Comparison of ENCODE assay signal across 35 mouse cellular contexts in the genomic region with DNA sequence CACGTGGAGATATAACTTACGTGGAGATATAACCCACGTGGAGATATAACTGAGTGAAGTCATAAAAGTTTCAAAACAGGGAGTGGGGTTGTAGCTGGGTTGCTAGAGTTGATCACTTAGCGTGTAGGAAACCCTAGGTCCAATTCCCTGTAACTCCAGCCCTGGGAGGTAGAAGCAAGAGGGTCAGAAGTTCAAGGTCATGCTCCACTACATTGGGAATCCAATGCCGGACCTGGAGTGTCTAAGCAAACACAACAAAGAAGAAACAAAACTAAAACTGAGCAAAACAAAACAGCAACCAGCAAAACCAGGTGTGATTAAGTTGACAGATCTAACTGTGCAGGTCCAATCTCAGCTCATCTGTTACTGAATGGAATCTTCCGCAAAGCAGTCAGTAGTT. TPM values are rescaled to one million over a fixed set of nuclear protein-coding genes. Genes with fewer than 3 reads are reported as not detected.
"Had no signal": no experiment of that assay in that cellular context is flagged by ENCODE, and none has a peak within 500 bp of the region (broad histone marks: within the 10 kb centered on the region; RNA-seq: fewer than 3 reads in every experiment).

No protein-coding gene starts in this region.

- H3K27me3 ChIP-seq: heart, embryonic 13.5 days; heart, embryonic 15.5 days; hindbrain, embryonic 13.5 days; intestine, embryonic 15.5 days; limb, embryonic 13.5 days; limb, embryonic 15.5 days; liver, embryonic 12.5 days had no signal

- H3K9me3 ChIP-seq: heart, embryonic 13.5 days; heart, embryonic 15.5 days; hindbrain, embryonic 13.5 days; intestine, embryonic 15.5 days; limb, embryonic 13.5 days; limb, embryonic 15.5 days; liver, embryonic 12.5 days had no signal

- ATAC-seq: hindbrain, embryonic 16.5 days; inflammation-experienced regulatory T-cells, adult 6 months; intestine, embryonic 15.5 days; intestine, postnatal 0 days; liver, embryonic 12.5 days had no signal

- H3K36me3 ChIP-seq: heart, embryonic 13.5 days; heart, embryonic 15.5 days; hindbrain, embryonic 13.5 days; intestine, embryonic 15.5 days; limb, embryonic 13.5 days; limb, embryonic 15.5 days; liver, embryonic 12.5 days had no signal

- H3K27ac ChIP-seq: gastrocnemius, adult 2 months; heart, adult 2 months; heart, embryonic 13.5 days; heart, embryonic 15.5 days; hindbrain, embryonic 13.5 days; intestine, embryonic 15.5 days; layer of hippocampus, adult 2 months; limb, embryonic 13.5 days; limb, embryonic 15.5 days; liver, embryonic 12.5 days had no signal

- DNase-seq: gastrocnemius, adult 2 months; gastrocnemius, postnatal 14 days; gastrocnemius, postnatal 36 days; heart, adult 2 months; heart, postnatal 14 days; heart, postnatal 36 days; kidney, adult 18-20 months; kidney, adult 8-10 months; kidney, postnatal 10 days; kidney, postnatal 25 days; kidney, postnatal 4 days; layer of hippocampus, postnatal 36 days; left cerebral cortex, postnatal 4 days had no signal

- H3K9ac ChIP-seq: heart, embryonic 13.5 days; heart, embryonic 15.5 days; hindbrain, embryonic 13.5 days; intestine, embryonic 15.5 days; limb, embryonic 13.5 days; limb, embryonic 15.5 days; liver, embryonic 12.5 days had no signal

- H3K4me3 ChIP-seq: gastrocnemius, adult 2 months; heart, adult 2 months; heart, embryonic 13.5 days; heart, embryonic 15.5 days; hindbrain, embryonic 13.5 days; intestine, embryonic 15.5 days; layer of hippocampus, adult 2 months; limb, embryonic 13.5 days; limb, embryonic 15.5 days; liver, embryonic 12.5 days had no signal

RNA-seq across cellular contexts. Expression of a gene that starts 15.8 kb away (rescaled TPM):
- total RNA-seq: heart, adult 2 months; heart, postnatal 14 days; heart, postnatal 36 days; hematopoietic stem cell, adult 5-6 weeks; layer of hippocampus, adult 2 months; layer of hippocampus, postnatal 10 days; layer of hippocampus, postnatal 36 days; left cerebral cortex, adult 18-20 months; left cerebral cortex, adult 8-10 months; left cerebral cortex, postnatal 10 days; left cerebral cortex, postnatal 25 days; left cerebral cortex, postnatal 4 days; liver, adult 2 months had no signal
- polyA plus RNA-seq: gonadal fat pad, adult 2 months; heart, adult 2 months; heart, embryonic 11.5 days; heart, postnatal 0 days; hindbrain, embryonic 16.5 days; inflammation-experienced regulatory T-cells, adult 6 months; liver, adult 2 months; liver, embryonic 12.5 days had no signal

RNA-seq across cellular contexts. Expression of a gene that starts 41.5 kb away (rescaled TPM):
- total RNA-seq: heart, postnatal 36 days; liver, adult 2 months had no signal
- polyA plus RNA-seq: heart, adult 2 months; heart, postnatal 0 days; inflammation-experienced regulatory T-cells, adult 6 months; intestine, postnatal 0 days; kidney, embryonic 14.5 days had no signal
